Mouse (Mus musculus): ENCODE results near the gene Msl2. TPM values are rescaled to one million over a fixed set of nuclear protein-coding genes. Genes with fewer than 3 reads are reported as not detected.

The Msl2 gene
- polyA plus RNA-seq, 1 experiment from 2014 or later = 4.7 TPM

- Histone ChIP-seq H3K9ac (ENCODE audit: low read depth, low read length) (no peak overlapping the region), H3K27ac (ENCODE audit: low read depth, low read length) (no peak overlapping the region), H3K9me3 (ENCODE audit: control insufficient read depth, low read length) (no peaks in the 10 kb centered on the region), H3K36me3 (ENCODE audit: control insufficient read depth, insufficient read depth, low read length) (no peaks in the 10 kb centered on the region), H3K4me1 (replicated peaks; ENCODE audit: control insufficient read depth, insufficient read depth, low read length) (no peaks in the 10 kb centered on the region), H3K4me2 (no peak overlapping the region), H3K27me3 (replicated peaks; ENCODE audit: control insufficient read depth, insufficient read depth, low read length) (no peaks in the 10 kb centered on the region), H3K4me3 (ENCODE audit: low read depth, low read length) (no peak overlapping the region)
- DNase-seq (ENCODE audit: low spot score) = no peak
- ATAC-seq (replicated peaks; ENCODE audit: low FRiP score) = no peak
- 94% methylated on average over 3 of the region's 3 CpGs for WGBS
These were observed 4.1 kb upstream of the Msl2 start for GRCm38 (mm10) chr9:101069781-101070180.

GRCm38 (mm10) chr9:101072506-101072905 is 1.4 kb upstream of the Msl2 start:
- no peaks in the 10 kb centered on the region for H3K36me3 ChIP-seq (ENCODE audit: control insufficient read depth, insufficient read depth, low read length)
- 41% methylated on average over 5 of the region's 5 CpGs for WGBS
- no peaks in the 10 kb centered on the region for H3K27me3 ChIP-seq (replicated peaks; ENCODE audit: control insufficient read depth, insufficient read depth, low read length)
- no peak overlapping the region for H3K27ac ChIP-seq (ENCODE audit: low read depth, low read length)
- no peaks in the 10 kb centered on the region for H3K9me3 ChIP-seq (ENCODE audit: control insufficient read depth, low read length)
- 0 out of 2 replicates have a peak, but pooled peaks cover 2% of the 10 kb centered on the region for H3K4me1 ChIP-seq (replicated peaks; ENCODE audit: control insufficient read depth, insufficient read depth, low read length)
- no peak overlapping the region for H3K4me3 ChIP-seq (ENCODE audit: low read depth, low read length)
- ATAC-seq (replicated peaks; ENCODE audit: low FRiP score) (no peak), DNase-seq (ENCODE audit: low spot score) (no peak)
- peak overlapping the region; percentile 91 for H3K4me2 ChIP-seq
- H3K9ac ChIP-seq (ENCODE audit: low read depth, low read length) = no peak overlapping the region

GRCm38 (mm10) chr9:101073041-101073986 is 587 bp upstream of the Msl2 start:
- Histone ChIP-seq H3K4me2 (peak overlapping the region; percentile 91), H3K4me1 (replicated peaks; ENCODE audit: control insufficient read depth, insufficient read depth, low read length) (peaks cover 5% of the 10 kb centered on the region), H3K27me3 (replicated peaks; ENCODE audit: control insufficient read depth, insufficient read depth, low read length) (no peaks in the 10 kb centered on the region), H3K27ac (ENCODE audit: low read depth, low read length) (peak overlapping the region; percentile 99), H3K9me3 (ENCODE audit: control insufficient read depth, low read length) (no peaks in the 10 kb centered on the region), H3K9ac (ENCODE audit: low read depth, low read length) (peak overlapping the region; percentile 99), H3K4me3 (ENCODE audit: low read depth, low read length) (peak overlapping the region; percentile 98), H3K36me3 (ENCODE audit: control insufficient read depth, insufficient read depth, low read length) (no peaks in the 10 kb centered on the region)
- ATAC-seq (replicated peaks; ENCODE audit: low FRiP score) (peak; percentile 90), DNase-seq (ENCODE audit: low spot score) (peak; percentile 98)
- WGBS = 1% methylated on average over 61 of the region's 65 CpGs

GRCm38 (mm10) chr9:101074332-101075021 is 576 bp downstream of the Msl2 start:
- H3K9ac ChIP-seq (ENCODE audit: low read depth, low read length) = peak overlapping the region; percentile 99
- WGBS = under 1% methylated on average over 79 of the region's 100 CpGs
- no peaks in the 10 kb centered on the region for H3K27me3 ChIP-seq (replicated peaks; ENCODE audit: control insufficient read depth, insufficient read depth, low read length)
- ATAC-seq (replicated peaks; ENCODE audit: low FRiP score) (peak; percentile 69), DNase-seq (ENCODE audit: low spot score) (peak; percentile 86)
- peak overlapping the region; percentile 99 for H3K27ac ChIP-seq (ENCODE audit: low read depth, low read length)
- H3K36me3 ChIP-seq (ENCODE audit: control insufficient read depth, insufficient read depth, low read length) = no peaks in the 10 kb centered on the region
- H3K4me3 ChIP-seq (ENCODE audit: low read depth, low read length) = peak overlapping the region; percentile 98
- peaks cover 16% of the 10 kb centered on the region for H3K4me1 ChIP-seq (replicated peaks; ENCODE audit: control insufficient read depth, insufficient read depth, low read length)
- H3K9me3 ChIP-seq (ENCODE audit: control insufficient read depth, low read length) = no peaks in the 10 kb centered on the region
- H3K4me2 ChIP-seq = peak overlapping the region; percentile 97

GRCm38 (mm10) chr9:101075091-101075581 is 1.2 kb downstream of the Msl2 start:
- Histone ChIP-seq H3K4me3 (ENCODE audit: low read depth, low read length) (peak overlapping the region; percentile 98), H3K27me3 (replicated peaks; ENCODE audit: control insufficient read depth, insufficient read depth, low read length) (no peaks in the 10 kb centered on the region), H3K9ac (ENCODE audit: low read depth, low read length) (peak overlapping the region; percentile 99), H3K36me3 (ENCODE audit: control insufficient read depth, insufficient read depth, low read length) (no peaks in the 10 kb centered on the region), H3K9me3 (ENCODE audit: control insufficient read depth, low read length) (no peaks in the 10 kb centered on the region), H3K27ac (ENCODE audit: low read depth, low read length) (peak overlapping the region; percentile 99), H3K4me2 (peak overlapping the region; percentile 97), H3K4me1 (replicated peaks; ENCODE audit: control insufficient read depth, insufficient read depth, low read length) (peaks cover 17% of the 10 kb centered on the region)
- no peak for ATAC-seq (replicated peaks; ENCODE audit: low FRiP score)
- under 1% methylated on average over 25 of the region's 25 CpGs for WGBS
- peak; percentile 51 for DNase-seq (ENCODE audit: low spot score)

GRCm38 (mm10) chr9:101075694-101076093 is 1.8 kb downstream of the Msl2 start:
- Histone ChIP-seq H3K9ac (ENCODE audit: low read depth, low read length) (peak overlapping the region; percentile 99), H3K4me3 (ENCODE audit: low read depth, low read length) (peak overlapping the region; percentile 98), H3K4me2 (peak overlapping the region; percentile 97), H3K9me3 (ENCODE audit: control insufficient read depth, low read length) (no peaks in the 10 kb centered on the region), H3K36me3 (ENCODE audit: control insufficient read depth, insufficient read depth, low read length) (no peaks in the 10 kb centered on the region), H3K27me3 (replicated peaks; ENCODE audit: control insufficient read depth, insufficient read depth, low read length) (no peaks in the 10 kb centered on the region), H3K27ac (ENCODE audit: low read depth, low read length) (no peak overlapping the region), H3K4me1 (replicated peaks; ENCODE audit: control insufficient read depth, insufficient read depth, low read length) (peaks cover 20% of the 10 kb centered on the region)
- ATAC-seq (replicated peaks; ENCODE audit: low FRiP score) (no peak), DNase-seq (ENCODE audit: low spot score) (no peak)
- WGBS = 0% methylated on average over 8 of the region's 8 CpGs

GRCm38 (mm10) chr9:101076095-101076875 is 2.4 kb downstream of the Msl2 start:
- peaks cover 20% of the 10 kb centered on the region for H3K4me1 ChIP-seq (replicated peaks; ENCODE audit: control insufficient read depth, insufficient read depth, low read length)
- H3K4me3 ChIP-seq (ENCODE audit: low read depth, low read length) = peak overlapping the region; percentile 98
- no peaks in the 10 kb centered on the region for H3K9me3 ChIP-seq (ENCODE audit: control insufficient read depth, low read length)
- no peaks in the 10 kb centered on the region for H3K27me3 ChIP-seq (replicated peaks; ENCODE audit: control insufficient read depth, insufficient read depth, low read length)
- peak overlapping the region; percentile 99 for H3K9ac ChIP-seq (ENCODE audit: low read depth, low read length)
- no peaks in the 10 kb centered on the region for H3K36me3 ChIP-seq (ENCODE audit: control insufficient read depth, insufficient read depth, low read length)
- ATAC-seq (replicated peaks; ENCODE audit: low FRiP score) = no peak
- H3K4me2 ChIP-seq = peak overlapping the region; percentile 97
- DNase-seq (ENCODE audit: low spot score) = no peak
- under 1% methylated on average over 18 of the region's 18 CpGs for WGBS
- no peak overlapping the region for H3K27ac ChIP-seq (ENCODE audit: low read depth, low read length)

- peaks cover 20% of the 10 kb centered on the region for H3K4me1 ChIP-seq (replicated peaks; ENCODE audit: control insufficient read depth, insufficient read depth, low read length)
- no peak for DNase-seq (ENCODE audit: low spot score)
- H3K4me2 ChIP-seq = peak overlapping the region; percentile 97
- no peak overlapping the region; the same call in 1 of the 2 replicates for H3K9ac ChIP-seq (ENCODE audit: low read depth, low read length)
- H3K4me3 ChIP-seq (ENCODE audit: low read depth, low read length) = peak overlapping the region; percentile 98
- no peaks in the 10 kb centered on the region for H3K27me3 ChIP-seq (replicated peaks; ENCODE audit: control insufficient read depth, insufficient read depth, low read length)
- no peaks in the 10 kb centered on the region for H3K36me3 ChIP-seq (ENCODE audit: control insufficient read depth, insufficient read depth, low read length)
- no peaks in the 10 kb centered on the region for H3K9me3 ChIP-seq (ENCODE audit: control insufficient read depth, low read length)
- no peak overlapping the region for H3K27ac ChIP-seq (ENCODE audit: low read depth, low read length)
- ATAC-seq (replicated peaks; ENCODE audit: low FRiP score) = no peak
These were observed 3.6 kb downstream of the Msl2 start for GRCm38 (mm10) chr9:101077486-101077885.

Measured in liver, embryonic 11.5 days (tissue).